Mouse (Mus musculus) heart, embryonic 14.5 days (tissue): ENCODE results near the gene Ebf3. TPM values are rescaled to one million over a fixed set of nuclear protein-coding genes. Genes with fewer than 3 reads are reported as not detected.

Experiments used
- ATAC-seq: fragments of 200-750 bp; cut with Nextera tagmentation; 2 replicates; pipeline ENCODE4 v1.8.0; 2017; ENCODE audit warnings: low read depth, moderate TSS enrichment; ENCODE audit not compliant: insufficient number of reproducible peaks, insufficient read depth, low FRiP score
- H3K27ac ChIP-seq, 2 experiments: fragments of 200-500 bp in 1 of 2; fragments of 300-500 bp in 1 of 2; sonication (generic) in 1 of 2; replicated peaks in 1 of 2; 2 replicates each; pipeline ENCODE4 v1.5.1; 2012 to 2014; ENCODE audit warnings: low read depth in 2 of 2, low read length in 2 of 2, control low read depth in 1 of 2, mild to moderate bottlenecking in 1 of 2, mixed read lengths in 1 of 2; ENCODE audit not compliant: control insufficient read depth in 1 of 2, insufficient read depth in 1 of 2
- H3K27me3 ChIP-seq: fragments of 300-500 bp; sonication (generic); 2 replicates; pipeline ENCODE4 v1.6.1; 2014; ENCODE audit warnings: mild to moderate bottlenecking, low read length, control low read depth; ENCODE audit not compliant: control insufficient read depth, insufficient read depth
- H3K36me3 ChIP-seq: fragments of 300-500 bp; sonication (generic); 2 replicates; pipeline ENCODE4 v1.6.1; 2014; ENCODE audit warnings: mild to moderate bottlenecking, control low read depth, low read length, mixed read lengths; ENCODE audit not compliant: control insufficient read depth, insufficient read depth
- H3K4me1 ChIP-seq, 2 experiments: fragments of 200-500 bp in 1 of 2; fragments of 300-500 bp in 1 of 2; sonication (generic) in 1 of 2; 2 replicates each; pipeline ENCODE4 v1.6.1; 2012 to 2014; ENCODE audit warnings: low read length in 2 of 2, control low read depth in 1 of 2, mixed read lengths in 1 of 2; ENCODE audit not compliant: control insufficient read depth in 2 of 2, insufficient read depth in 2 of 2
- H3K4me2 ChIP-seq: fragments of 300-500 bp; sonication (generic); 2 replicates; pipeline ENCODE4 v1.6.1; 2014; ENCODE audit warnings: mild to moderate bottlenecking, low read length
- H3K4me3 ChIP-seq, 2 experiments: fragments of 200-500 bp in 1 of 2; fragments of 300-500 bp in 1 of 2; sonication (generic) in 1 of 2; 2 replicates each; pipeline ENCODE4 v1.5.1; 2012 to 2014; ENCODE audit warnings: low read length in 2 of 2, mild to moderate bottlenecking in 2 of 2, control low read depth in 1 of 2, low read depth in 1 of 2, moderate library complexity in 1 of 2; ENCODE audit not compliant: control insufficient read depth in 1 of 2, insufficient read depth in 1 of 2
- H3K9ac ChIP-seq: fragments of 300-500 bp; sonication (generic); 2 replicates; pipeline ENCODE4 v1.6.1; 2014; ENCODE audit warnings: mild to moderate bottlenecking, low read length
- H3K9me3 ChIP-seq: fragments of 300-500 bp; sonication (generic); 2 replicates; pipeline ENCODE4 v1.6.1; 2016; ENCODE audit warnings: low read length, control low read depth; ENCODE audit not compliant: control insufficient read depth
- WGBS: fragments of 180-500 bp; shearing (Covaris S2); extraction: QIAGEN DNeasy Blood & Tissue Kit; methylation state at CpG from one replicate; pipeline ENCODE4 v1.1.7; 2014; 5-methylcytosine and 5-hydroxymethylcytosine counted together
- polyA plus RNA-seq: library from polyadenylated mRNA; unstranded; fragments of >200 nt; fragmentation: Nextera tagmentation; extraction: Ambion mirVana; gene quantifications from 2 replicates; pipeline ENCODE4 v1.2.1, GENCODE M21; 2014

Ebf3 gene
- polyA plus RNA-seq, 1 experiment from 2014 or later = 2.3 TPM

GRCm38 (mm10) chr7:137310876-137311275, 3.4 kb downstream of the Ebf3 start:
- Histone ChIP-seq H3K9me3 (no peaks in the 10 kb centered on the region), H3K27ac (no peak overlapping the region), H3K36me3 (no peaks in the 10 kb centered on the region), H3K4me3 (peak overlapping the region; percentile 10 to 43; a peak in 3 of 4 replicates), H3K4me1 (peaks cover 11 to 30% of the 10 kb centered on the region in 2 experiments; a peak in 3 of 4 replicates), H3K27me3 (peaks cover 78% of the 10 kb centered on the region), H3K4me2 (peak overlapping the region; percentile 97), H3K9ac (peak overlapping the region; percentile 59; the same call in 1 of the 2 replicates)
- 5% methylated on average over 11 of the region's 11 CpGs for WGBS
- no peak for ATAC-seq

DNA sequence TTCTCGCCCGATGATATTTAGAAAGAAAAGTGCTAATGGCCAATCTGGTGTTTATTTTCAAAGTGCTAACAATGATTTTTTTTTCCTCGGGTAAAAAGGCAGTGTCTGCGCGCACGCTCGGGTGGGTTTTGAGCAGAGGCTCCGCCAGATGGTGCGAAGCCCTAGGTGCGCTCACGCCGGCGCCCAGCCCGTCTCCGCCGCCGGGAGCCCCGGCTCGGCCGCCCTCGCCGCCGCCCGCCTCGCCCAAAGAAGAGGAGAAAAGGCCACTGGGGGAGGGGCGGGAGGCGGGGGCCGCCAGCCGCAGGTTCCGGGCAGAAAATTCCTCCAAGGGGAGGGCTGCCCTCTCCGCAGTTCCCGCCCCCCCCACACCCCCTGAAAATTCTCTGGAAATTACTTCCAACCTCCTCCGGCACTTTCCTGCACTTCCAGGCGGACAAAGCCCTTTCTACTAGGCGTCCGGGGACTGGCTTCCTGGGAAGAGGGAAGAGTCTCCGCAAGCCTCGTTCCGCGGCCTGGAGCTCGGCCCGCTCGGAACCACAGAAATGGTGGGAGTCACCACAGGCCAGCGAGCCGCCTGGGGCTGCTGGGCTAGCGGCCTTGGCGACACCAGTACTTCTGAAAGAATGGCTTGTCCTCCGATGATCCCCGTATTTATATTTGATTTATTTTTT, 4.0 kb downstream of the Ebf3 start:
- Histone ChIP-seq H3K27ac (peak overlapping the region in 1 of 2 experiments; percentile 9; a peak in 1 of 4 replicates), H3K4me3 (peak overlapping the region; percentile 42 to 43), H3K36me3 (no peaks in the 10 kb centered on the region), H3K4me2 (peak overlapping the region; percentile 97), H3K27me3 (peaks cover 78% of the 10 kb centered on the region), H3K4me1 (peaks cover 11 to 26% of the 10 kb centered on the region in 2 experiments; a peak in 3 of 4 replicates), H3K9ac (peak overlapping the region; percentile 59), H3K9me3 (no peaks in the 10 kb centered on the region)
- under 1% methylated on average over 41 of the region's 49 CpGs for WGBS
- ATAC-seq = no peak

GRCm38 (mm10) chr7:137309071-137310066, 4.9 kb downstream of the Ebf3 start:
- Histone ChIP-seq H3K9me3 (no peaks in the 10 kb centered on the region), H3K4me2 (peak overlapping the region; percentile 97), H3K36me3 (no peaks in the 10 kb centered on the region), H3K27me3 (peaks cover 79% of the 10 kb centered on the region), H3K9ac (peak overlapping the region; percentile 59), H3K4me3 (peak overlapping the region; percentile 42 to 43), H3K4me1 (peaks cover 11 to 20% of the 10 kb centered on the region in 2 experiments; a peak in 3 of 4 replicates), H3K27ac (peak overlapping the region in 1 of 2 experiments; percentile 9; a peak in 1 of 4 replicates)
- 1% methylated on average over 80 of the region's 93 CpGs for WGBS
- 0 out of 2 replicates have a peak, but pooled peaks have one; percentile 6 for ATAC-seq

GRCm38 (mm10) chr7:137308061-137309060, 5.9 kb downstream of the Ebf3 start:
- peak overlapping the region; percentile 97; the same call in 1 of the 2 replicates for H3K4me2 ChIP-seq

DNA sequence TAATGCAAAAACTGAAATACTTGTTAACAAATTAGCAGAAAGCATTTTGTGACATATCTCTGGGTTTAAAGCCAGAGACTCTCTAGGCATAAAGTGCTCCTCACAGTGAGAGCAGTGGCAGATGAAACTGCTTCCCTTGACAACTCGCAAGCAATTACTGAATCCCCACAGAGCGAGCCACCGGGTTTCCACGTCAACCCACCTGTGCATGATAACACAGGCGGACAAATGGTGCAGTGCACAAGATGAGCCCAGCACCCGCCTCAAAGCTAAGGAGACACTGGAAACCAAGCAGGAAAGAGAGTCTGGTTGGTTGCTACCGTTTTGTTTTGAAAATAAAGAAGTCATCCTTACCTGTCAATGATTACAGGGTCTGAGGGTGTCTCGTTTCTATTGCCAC, 7.1 kb downstream of the Ebf3 start:
- Histone ChIP-seq H3K9ac (no peak overlapping the region), H3K4me1 (peaks cover 14 to 19% of the 10 kb centered on the region in 2 experiments; a peak in 3 of 4 replicates), H3K4me3 (no peak overlapping the region), H3K27me3 (peaks cover 70% of the 10 kb centered on the region), H3K9me3 (no peaks in the 10 kb centered on the region), H3K27ac (no peak overlapping the region), H3K36me3 (no peaks in the 10 kb centered on the region), H3K4me2 (no peak overlapping the region)
- 42% methylated on average over 8 of the region's 8 CpGs for WGBS
- no peak for ATAC-seq

More at GRCm38 (mm10) chr7:137308061-137309060, 5.9 kb downstream of the Ebf3 start:
- peaks cover 82% of the 10 kb centered on the region for H3K27me3 ChIP-seq
- H3K4me3 ChIP-seq = peak overlapping the region in 1 of 2 experiments; percentile 43; a peak in 1 of 4 replicates
- H3K9me3 ChIP-seq = no peaks in the 10 kb centered on the region
- H3K9ac ChIP-seq = no peak overlapping the region
- WGBS = 40% methylated on average over 19 of the region's 19 CpGs
- ATAC-seq = no peak
- peaks cover 14 to 24% of the 10 kb centered on the region in 2 experiments; a peak in 3 of 4 replicates for H3K4me1 ChIP-seq
- no peaks in the 10 kb centered on the region for H3K36me3 ChIP-seq
- H3K27ac ChIP-seq = no peak overlapping the region

GRCm38 (mm10) chr7:137306127-137306526, 8.1 kb downstream of the Ebf3 start:
- Histone ChIP-seq H3K9ac (no peak overlapping the region), H3K36me3 (no peaks in the 10 kb centered on the region), H3K9me3 (no peaks in the 10 kb centered on the region), H3K4me1 (peaks cover 17 to 24% of the 10 kb centered on the region in 2 experiments; a peak in 3 of 4 replicates), H3K4me2 (no peak overlapping the region), H3K27ac (no peak overlapping the region), H3K27me3 (peaks cover 62% of the 10 kb centered on the region), H3K4me3 (no peak overlapping the region)
- no peak for ATAC-seq
- WGBS = 63% methylated on average over 9 of the region's 9 CpGs
